In genomic region chr4:134011450-134012414, GRCm38 (mm10) we compare ENCODE assay signal across 12 mouse cellular contexts. TPM values are rescaled to one million over a fixed set of nuclear protein-coding genes. Genes with fewer than 3 reads are reported as not detected.
DNase-seq lines count a peak whose midpoint lies in the region; ATAC-seq and TF ChIP-seq lines count a peak whose summit lies in the region.
"Had no signal": no experiment of that assay in that cellular context is flagged by ENCODE, and none has a peak within 500 bp of the region (broad histone marks: within the 10 kb centered on the region; RNA-seq: fewer than 3 reads in every experiment).

No protein-coding gene starts in this region.

- no peaks in the 10 kb centered on the region for H3K27me3 ChIP-seq in forebrain, embryonic 10.5 days (ENCODE audit: poor library complexity, severe bottlenecking)
- H3K27me3 ChIP-seq in forebrain, embryonic 16.5 days (replicated peaks; ENCODE audit: control insufficient read depth, insufficient read depth, low read length), result peaks cover 11% of the 10 kb centered on the region
- peaks cover 15% of the 10 kb centered on the region for H3K27me3 ChIP-seq in kidney, embryonic 15.5 days
- H3K27me3 ChIP-seq in kidney, adult 2 months (replicated peaks; ENCODE audit: control insufficient read depth, insufficient read depth, low read length), result no peaks in the 10 kb centered on the region; the same call in 1 of the 2 replicates
- H3K27me3 ChIP-seq in liver, embryonic 13.5 days, result peaks cover 18% of the 10 kb centered on the region

- TF ChIP-seq POLR2A in kidney, adult 2 months (IDR thresholded peaks at IDR 0.05; ENCODE audit: low read depth, low read length), result no peak

- DNase-seq in forebrain, embryonic 10.5 days (ENCODE audit: extremely low spot score, low spot score), result peak; percentile 70
- DNase-seq in kidney, adult 2 months, result no peak
- peak; percentile 77 for DNase-seq in embryo, embryonic 10.5 days (ENCODE audit: low spot score)
- no peak for DNase-seq in liver, embryonic 13.5 days
- DNase-seq in layer of hippocampus, adult 9-10 months (ENCODE audit: low spot score), result no peak
- no peak for DNase-seq in cerebellum, postnatal 36 days
- DNase-seq: adrenal gland, postnatal 14 days; cerebellum, adult 11-12 months; gastrocnemius, postnatal 25 days had no signal

- WGBS in forebrain, embryonic 10.5 days, result 2% methylated on average over 16 of the region's 16 CpGs
- WGBS in forebrain, embryonic 16.5 days, result 7% methylated on average over 16 of the region's 16 CpGs
- 25% methylated on average over 16 of the region's 16 CpGs for WGBS in kidney, embryonic 15.5 days
- WGBS in kidney, adult 2 months, result 26% methylated on average over 16 of the region's 16 CpGs
- WGBS in liver, embryonic 13.5 days (ENCODE audit: insufficient replicate concordance), result 9% methylated on average over 16 of the region's 16 CpGs

- no peak for ATAC-seq in forebrain, embryonic 16.5 days
- no peak for ATAC-seq in kidney, embryonic 15.5 days (replicated peaks; ENCODE audit: low FRiP score)
- ATAC-seq in liver, embryonic 13.5 days (ENCODE audit: low read depth), result 0 out of 2 replicates have a peak, but pooled peaks have one; percentile 15

- no peak overlapping the region for H3K4me2 ChIP-seq in forebrain, embryonic 16.5 days (ENCODE audit: low read length)
- peak overlapping the region; percentile 33 for H3K4me2 ChIP-seq in kidney, embryonic 15.5 days
- peak overlapping the region; percentile 14; the same call in 1 of the 2 replicates for H3K4me2 ChIP-seq in liver, embryonic 13.5 days
- H3K4me2 ChIP-seq: limb, embryonic 15.5 days had no signal

- peak overlapping the region; percentile 45 for H3K4me3 ChIP-seq in forebrain, embryonic 10.5 days
- H3K4me3 ChIP-seq in forebrain, embryonic 16.5 days (replicated peaks; ENCODE audit: low read length), result no peak overlapping the region
- no peak overlapping the region for H3K4me3 ChIP-seq in kidney, embryonic 15.5 days (replicated peaks)
- H3K4me3 ChIP-seq in kidney, adult 2 months (ENCODE audit: insufficient read depth, low read depth, low read length), result no peak overlapping the region
- H3K4me3 ChIP-seq in liver, embryonic 13.5 days (replicated peaks), result no peak overlapping the region
- H3K4me3 ChIP-seq: limb, embryonic 15.5 days had no signal

- H3K9ac ChIP-seq in forebrain, embryonic 16.5 days (replicated peaks; ENCODE audit: low read depth, low read length), result no peak overlapping the region
- H3K9ac ChIP-seq in kidney, embryonic 15.5 days, result no peak overlapping the region
- no peak overlapping the region for H3K9ac ChIP-seq in liver, embryonic 13.5 days
- H3K9ac ChIP-seq: limb, embryonic 15.5 days had no signal

- no peaks in the 10 kb centered on the region for H3K9me3 ChIP-seq in forebrain, embryonic 10.5 days
- H3K9me3 ChIP-seq in forebrain, embryonic 16.5 days (ENCODE audit: control insufficient read depth, low read length), result no peaks in the 10 kb centered on the region
- H3K9me3 ChIP-seq in kidney, embryonic 15.5 days (replicated peaks), result no peaks in the 10 kb centered on the region
- no peaks in the 10 kb centered on the region for H3K9me3 ChIP-seq in liver, embryonic 13.5 days (replicated peaks)
- H3K9me3 ChIP-seq: limb, embryonic 15.5 days had no signal

- no peak for TF ChIP-seq CTCF in kidney, adult 2 months (conservative IDR thresholded peaks at IDR 0.05; ENCODE audit: insufficient read depth, insufficient read length, low read depth, low read length)

- H3K27ac ChIP-seq in forebrain, embryonic 10.5 days, result peak overlapping the region; percentile 87
- H3K27ac ChIP-seq in forebrain, embryonic 16.5 days (ENCODE audit: low read length), result no peak overlapping the region
- peak overlapping the region; percentile 67 for H3K27ac ChIP-seq in kidney, embryonic 15.5 days
- H3K27ac ChIP-seq in kidney, adult 2 months (ENCODE audit: insufficient read depth, low read depth, low read length), result no peak overlapping the region
- H3K27ac ChIP-seq in liver, embryonic 13.5 days, result no peak overlapping the region
- H3K27ac ChIP-seq: limb, embryonic 15.5 days had no signal

- peaks cover 83% of the 10 kb centered on the region for H3K4me1 ChIP-seq in forebrain, embryonic 10.5 days
- no peaks in the 10 kb centered on the region for H3K4me1 ChIP-seq in forebrain, embryonic 16.5 days (replicated peaks; ENCODE audit: control insufficient read depth, insufficient read depth, low read length)
- H3K4me1 ChIP-seq in kidney, embryonic 15.5 days, result peaks cover 26% of the 10 kb centered on the region
- H3K4me1 ChIP-seq in kidney, adult 2 months (ENCODE audit: control insufficient read depth, insufficient read depth, low read length), result no peaks in the 10 kb centered on the region
- peaks cover 18% of the 10 kb centered on the region for H3K4me1 ChIP-seq in liver, embryonic 13.5 days (replicated peaks)

- H3K36me3 ChIP-seq in forebrain, embryonic 10.5 days (replicated peaks), result peaks cover 60% of the 10 kb centered on the region
- H3K36me3 ChIP-seq in forebrain, embryonic 16.5 days (ENCODE audit: control insufficient read depth, insufficient read depth), result no peaks in the 10 kb centered on the region
- no peaks in the 10 kb centered on the region for H3K36me3 ChIP-seq in kidney, embryonic 15.5 days
- H3K36me3 ChIP-seq in kidney, adult 2 months (ENCODE audit: control insufficient read depth, insufficient read depth, low read length), result no peaks in the 10 kb centered on the region
- no peaks in the 10 kb centered on the region for H3K36me3 ChIP-seq in liver, embryonic 13.5 days
- H3K36me3 ChIP-seq: limb, embryonic 15.5 days had no signal

RNA-seq across cellular contexts. Expression of gene Lin28a, which starts 6.9 kb away (rescaled TPM):
- 21.6 and 25.7 TPM in 2 replicates for polyA plus RNA-seq in forebrain, embryonic 10.5 days (2016; fragmentation: Nextera tagmentation; extraction: Ambion mirVana)
- polyA plus RNA-seq in forebrain, embryonic 16.5 days (2015; fragmentation: Nextera tagmentation; extraction: Ambion mirVana), result not detected in 2 replicates
- polyA plus RNA-seq in kidney, embryonic 15.5 days (2015; fragmentation: Nextera tagmentation; extraction: Ambion mirVana), result 0.17 and 0.18 TPM in 2 replicates
- polyA plus RNA-seq in kidney, adult 2 months (2012; rRNA removed), result not detected in 2 replicates
- polyA plus RNA-seq in liver, embryonic 13.5 days (2015; fragmentation: Nextera tagmentation; extraction: Ambion mirVana), result 1.8 and 2.0 TPM in 2 replicates
- polyA plus RNA-seq: limb, embryonic 15.5 days had no signal

RNA-seq across cellular contexts. Expression of gene Dhdds, which starts 11.0 kb away (rescaled TPM):
- 40.3 and 41.9 TPM in 2 replicates for polyA plus RNA-seq in forebrain, embryonic 10.5 days (2016; fragmentation: Nextera tagmentation; extraction: Ambion mirVana)
- 52.5 and 60.9 TPM in 2 replicates for polyA plus RNA-seq in forebrain, embryonic 16.5 days (2015; fragmentation: Nextera tagmentation; extraction: Ambion mirVana)
- polyA plus RNA-seq in kidney, embryonic 15.5 days (2015; fragmentation: Nextera tagmentation; extraction: Ambion mirVana), result 47.4 and 48.4 TPM in 2 replicates
- polyA plus RNA-seq in kidney, adult 2 months (2012; rRNA removed), result 32.0 and 37.0 TPM in 2 replicates
- 19.7 and 23.5 TPM in 2 replicates for polyA plus RNA-seq in liver, embryonic 13.5 days (2015; fragmentation: Nextera tagmentation; extraction: Ambion mirVana)

RNA-seq across cellular contexts. Expression of gene Zfp683, which starts 41.9 kb away (rescaled TPM):
- not detected in 2 replicates for polyA plus RNA-seq in forebrain, embryonic 10.5 days (2016; fragmentation: Nextera tagmentation; extraction: Ambion mirVana)
- not detected in 2 replicates for polyA plus RNA-seq in forebrain, embryonic 16.5 days (2015; fragmentation: Nextera tagmentation; extraction: Ambion mirVana)
- polyA plus RNA-seq in kidney, embryonic 15.5 days (2015; fragmentation: Nextera tagmentation; extraction: Ambion mirVana), result not detected in 2 replicates
- 0.52 and 0.81 TPM in 2 replicates for polyA plus RNA-seq in kidney, adult 2 months (2012; rRNA removed)
- not detected in 2 replicates for polyA plus RNA-seq in liver, embryonic 13.5 days (2015; fragmentation: Nextera tagmentation; extraction: Ambion mirVana)
- polyA plus RNA-seq: limb, embryonic 15.5 days had no signal

RNA-seq across cellular contexts. Expression of gene Hmgn2, which starts 43.3 kb away (rescaled TPM):
- polyA plus RNA-seq in forebrain, embryonic 10.5 days (2016; fragmentation: Nextera tagmentation; extraction: Ambion mirVana), result 3,760 and 3,774 TPM in 2 replicates
- polyA plus RNA-seq in forebrain, embryonic 16.5 days (2015; fragmentation: Nextera tagmentation; extraction: Ambion mirVana), result 1,750 and 1,938 TPM in 2 replicates
- polyA plus RNA-seq in kidney, embryonic 15.5 days (2015; fragmentation: Nextera tagmentation; extraction: Ambion mirVana), result 2,667 and 2,783 TPM in 2 replicates
- 12.2 and 21.9 TPM in 2 replicates for polyA plus RNA-seq in kidney, adult 2 months (2012; rRNA removed)
- polyA plus RNA-seq in liver, embryonic 13.5 days (2015; fragmentation: Nextera tagmentation; extraction: Ambion mirVana), result 779 and 917 TPM in 2 replicates

RNA-seq across cellular contexts. Expression of gene Crybg2, which starts 48.9 kb away (rescaled TPM):
- polyA plus RNA-seq in forebrain, embryonic 10.5 days (2016; fragmentation: Nextera tagmentation; extraction: Ambion mirVana), result 1.7 and 3.5 TPM in 2 replicates
- 1.2 and 1.6 TPM in 2 replicates for polyA plus RNA-seq in forebrain, embryonic 16.5 days (2015; fragmentation: Nextera tagmentation; extraction: Ambion mirVana)
- 3.9 and 4.4 TPM in 2 replicates for polyA plus RNA-seq in kidney, embryonic 15.5 days (2015; fragmentation: Nextera tagmentation; extraction: Ambion mirVana)
- polyA plus RNA-seq in kidney, adult 2 months (2012; rRNA removed), result 0.69 and 1.0 TPM in 2 replicates
- polyA plus RNA-seq in liver, embryonic 13.5 days (2015; fragmentation: Nextera tagmentation; extraction: Ambion mirVana), result 0.22 and 0.25 TPM in 2 replicates

Comparison
In these comparisons a context has a peak if more than half of its experiments do, and no peak if none do; other contexts are left out.
1. H3K27ac ChIP-seq: peak in forebrain, embryonic 10.5 days (single experiment) and kidney, embryonic 15.5 days (single experiment); none in forebrain, embryonic 16.5 days (single experiment), kidney, adult 2 months (single experiment) and liver, embryonic 13.5 days (single experiment).
2. DNase-seq: peak in forebrain, embryonic 10.5 days (single experiment) and embryo, embryonic 10.5 days (single experiment); none in kidney, adult 2 months (single experiment), liver, embryonic 13.5 days (single experiment), layer of hippocampus, adult 9-10 months (single experiment) and cerebellum, postnatal 36 days (0 of 2).